Mouse (Mus musculus): ENCODE results near the gene Mrpl4.
A peak's percentile ranks its signal among the peaks of the same experiment; 100 is the strongest.
"Not testable (repeated sequence)": the region's sequence is repeated elsewhere in the genome, so short reads cannot be mapped to it uniquely, and the experiment has no call there.

Gene Mrpl4

DNA sequence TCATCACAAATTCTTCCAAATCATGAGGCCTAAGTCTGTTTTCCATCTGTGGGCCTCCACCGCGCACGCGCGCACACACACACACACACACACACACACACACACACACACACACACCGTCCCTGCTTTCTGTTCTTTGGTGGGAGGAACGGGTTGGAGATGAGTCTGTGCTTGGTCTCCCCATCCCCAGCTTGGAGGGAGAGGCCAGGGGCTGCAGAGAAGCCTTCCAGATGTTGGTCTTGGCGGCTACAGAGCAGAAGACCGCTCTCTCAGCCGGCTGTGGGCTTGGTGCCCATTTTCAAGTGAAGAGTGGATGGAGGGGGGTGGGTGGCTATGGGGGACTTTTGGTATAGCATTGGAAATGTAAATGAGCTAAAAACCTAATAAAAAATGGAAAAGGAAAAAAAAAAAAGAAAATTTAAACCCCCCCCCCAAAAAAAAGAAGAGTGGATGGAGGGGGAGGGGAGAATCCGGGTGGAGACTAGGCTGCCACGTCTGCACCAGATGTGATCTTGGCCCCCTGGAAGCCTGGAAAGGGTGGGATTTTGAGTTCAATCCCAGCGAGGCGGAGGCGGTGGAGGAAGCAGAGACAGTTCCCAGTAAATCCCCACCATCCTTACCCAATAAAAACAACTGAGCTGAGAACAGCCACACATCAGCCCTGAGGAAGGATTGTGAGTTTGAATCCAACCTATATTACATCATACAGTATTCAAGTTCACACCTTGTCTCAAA, 15.4 kb upstream of the Mrpl4 start:
- DNase-seq = no peak

DNA sequence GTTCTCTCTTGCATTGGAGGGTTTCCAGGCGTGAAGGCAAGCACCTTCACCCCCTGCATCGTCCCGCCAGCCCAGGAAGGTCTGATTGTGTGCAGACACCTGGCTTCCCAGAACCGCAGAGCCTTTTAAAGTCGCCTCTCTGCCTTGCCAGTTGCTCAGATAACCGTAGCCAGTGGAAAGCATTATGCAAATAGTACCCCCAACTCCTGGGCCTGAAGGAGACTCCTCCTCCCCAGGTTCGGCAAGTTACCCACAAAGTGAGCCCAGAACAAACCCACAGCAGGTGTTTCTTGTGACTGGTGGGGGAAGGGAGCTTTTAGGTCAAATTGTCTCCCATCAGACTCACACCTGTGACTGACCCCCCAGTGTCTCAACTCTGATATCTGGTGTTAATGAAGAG, 14.6 kb upstream of the Mrpl4 start:
- DNase-seq = no peak

DNA sequence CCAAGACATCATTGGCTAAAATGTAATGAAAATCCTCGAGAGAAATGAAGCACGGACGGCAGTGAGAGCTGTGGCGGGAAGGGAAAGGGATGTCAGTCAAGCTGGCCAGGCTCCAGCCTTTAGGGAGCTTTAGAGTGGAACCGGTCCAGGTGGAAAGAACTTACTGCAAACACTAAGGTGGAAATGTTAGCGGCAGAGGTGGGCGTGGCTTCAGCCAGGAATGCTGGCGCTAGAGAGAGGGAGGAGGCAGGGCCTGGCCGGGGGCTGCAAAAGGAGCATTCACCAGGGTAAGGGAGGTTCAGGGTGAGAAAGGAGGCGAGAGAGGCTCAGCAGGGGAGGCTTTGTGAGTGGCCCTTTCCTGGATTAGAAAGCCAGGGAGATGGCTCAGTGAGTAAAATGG, 11.7 kb upstream of the Mrpl4 start:
- DNase-seq = peak; percentile 58

DNA sequence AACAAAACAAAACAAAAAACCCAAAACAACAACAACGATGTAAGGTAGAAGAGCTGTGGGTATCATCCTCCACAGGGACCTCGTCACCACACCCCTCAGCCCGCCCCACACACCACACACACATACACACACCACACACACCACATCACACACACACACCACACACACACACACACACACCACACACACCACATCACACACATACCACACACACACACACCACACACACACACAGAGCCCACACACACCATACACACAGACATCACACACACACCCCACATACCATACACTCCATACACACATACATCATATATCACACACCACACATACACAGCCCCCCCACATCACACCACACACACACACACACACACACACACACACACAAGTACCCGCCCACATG, 11.0 kb upstream of the Mrpl4 start:
- DNase-seq = no peak

DNA sequence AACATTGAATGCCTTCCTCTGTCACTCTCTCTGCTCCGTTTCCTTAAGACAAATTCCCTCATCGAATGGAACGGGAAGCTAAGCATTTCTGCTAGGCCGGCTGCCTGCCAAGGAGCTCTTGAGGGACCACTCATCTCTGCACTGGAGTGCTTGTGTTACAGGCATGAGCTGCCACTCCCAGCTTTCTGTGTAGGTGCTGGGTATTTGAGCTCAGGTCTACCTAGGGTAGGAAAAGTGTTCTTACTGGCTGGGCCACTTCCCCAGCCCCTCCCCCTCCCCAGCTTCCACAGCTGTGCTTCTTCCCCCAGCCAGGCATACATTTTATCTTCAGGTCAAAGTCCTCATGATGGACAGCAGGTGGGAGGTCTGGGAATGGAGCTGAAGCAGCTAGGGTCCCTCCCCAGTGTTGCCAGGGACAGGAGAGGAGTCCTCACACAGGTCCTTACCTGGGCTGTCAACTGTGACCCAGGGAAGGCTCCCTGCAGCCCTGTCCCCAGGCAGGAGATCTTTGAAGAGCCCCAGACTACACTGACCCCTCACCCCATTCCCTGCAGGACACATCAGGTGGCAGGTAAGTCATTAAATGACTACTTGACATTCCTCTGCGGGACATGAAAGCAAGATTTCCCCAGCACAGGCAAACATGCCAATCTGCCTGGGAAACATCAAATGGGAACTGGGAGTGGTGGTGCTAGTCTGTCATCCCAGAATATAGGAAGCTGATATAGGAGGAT, 9.2 kb upstream of the Mrpl4 start:
- DNase-seq = no peak

DNA sequence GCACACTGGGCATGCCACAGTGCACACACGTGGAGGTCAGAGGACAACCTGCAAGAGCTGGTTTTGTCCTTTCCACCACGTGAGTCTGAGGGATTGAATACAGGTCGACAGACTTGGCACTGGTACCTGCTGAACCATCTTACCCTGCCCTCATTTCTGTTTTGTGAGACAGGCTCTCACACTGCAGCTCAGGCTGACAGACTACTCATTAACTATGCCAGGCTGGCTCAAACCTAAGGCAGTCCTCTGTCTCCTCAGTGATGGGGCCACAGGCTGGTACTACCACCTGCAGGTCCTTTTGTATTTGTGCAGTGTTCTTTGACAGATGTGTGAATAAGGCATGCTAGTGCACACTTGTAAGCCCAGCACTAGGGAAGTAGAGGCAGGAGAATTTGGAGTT, 7.5 kb upstream of the Mrpl4 start:
- DNase-seq = no peak

DNA sequence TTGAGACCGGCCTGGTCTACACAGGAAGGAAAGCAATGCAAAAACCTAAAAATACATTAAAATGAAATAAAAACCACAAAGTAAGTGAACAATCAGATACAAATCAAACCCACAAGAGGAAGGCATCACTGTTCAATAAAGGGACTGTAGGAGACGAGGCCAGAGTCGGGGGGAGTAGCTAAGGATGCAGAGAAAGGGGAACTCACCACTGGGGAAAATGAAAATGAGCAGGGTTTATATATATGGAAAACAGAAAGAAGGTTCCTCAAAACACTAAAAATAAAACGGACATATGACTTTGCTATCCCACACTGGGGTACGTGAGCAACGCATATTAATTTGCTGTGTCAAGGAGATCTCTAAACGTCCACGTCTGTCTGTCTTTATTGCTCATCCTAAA, 5.5 kb upstream of the Mrpl4 start:
- DNase-seq = no peak

DNA sequence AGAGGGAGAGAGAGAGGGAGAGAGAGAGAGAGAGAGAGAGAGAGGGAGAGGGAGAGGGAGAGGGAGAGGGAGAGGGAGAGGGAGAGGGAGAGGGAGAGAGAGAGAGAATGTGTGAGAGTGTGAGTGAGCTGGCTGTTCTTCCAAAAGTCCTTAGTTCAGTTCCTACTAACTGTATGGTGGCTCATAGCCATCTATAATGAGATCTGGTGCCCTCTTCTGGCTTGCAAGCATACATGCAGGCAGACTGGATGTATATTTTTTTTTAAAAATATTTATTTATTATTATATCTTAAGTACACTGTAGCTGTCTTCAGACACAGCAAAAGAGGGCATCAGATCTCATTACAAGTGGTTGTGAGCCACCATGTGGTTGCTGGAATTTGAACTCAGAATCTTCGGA, 4.2 kb upstream of the Mrpl4 start:
- not testable (repeated sequence) for DNase-seq

DNA sequence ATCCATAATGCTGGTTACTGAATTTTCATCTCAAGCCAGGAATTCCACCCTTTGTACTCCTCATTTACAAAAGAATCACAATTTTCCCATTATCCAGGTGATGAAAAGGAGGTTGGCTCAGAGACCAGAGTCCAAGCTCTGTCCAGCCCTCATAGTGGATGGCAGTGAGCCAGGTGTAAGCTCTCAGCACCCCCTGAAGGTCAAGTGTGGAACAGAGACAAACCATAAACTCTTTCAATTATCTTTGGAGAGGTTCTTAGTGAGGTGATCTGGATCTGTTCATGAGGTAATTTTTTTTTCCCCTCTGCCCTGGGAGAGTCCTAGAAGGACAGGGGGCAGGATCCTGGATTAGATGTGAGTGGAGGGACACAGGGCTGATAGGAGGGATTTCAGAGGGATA, 1.7 kb upstream of the Mrpl4 start:
- DNase-seq = peak; percentile 57

DNA sequence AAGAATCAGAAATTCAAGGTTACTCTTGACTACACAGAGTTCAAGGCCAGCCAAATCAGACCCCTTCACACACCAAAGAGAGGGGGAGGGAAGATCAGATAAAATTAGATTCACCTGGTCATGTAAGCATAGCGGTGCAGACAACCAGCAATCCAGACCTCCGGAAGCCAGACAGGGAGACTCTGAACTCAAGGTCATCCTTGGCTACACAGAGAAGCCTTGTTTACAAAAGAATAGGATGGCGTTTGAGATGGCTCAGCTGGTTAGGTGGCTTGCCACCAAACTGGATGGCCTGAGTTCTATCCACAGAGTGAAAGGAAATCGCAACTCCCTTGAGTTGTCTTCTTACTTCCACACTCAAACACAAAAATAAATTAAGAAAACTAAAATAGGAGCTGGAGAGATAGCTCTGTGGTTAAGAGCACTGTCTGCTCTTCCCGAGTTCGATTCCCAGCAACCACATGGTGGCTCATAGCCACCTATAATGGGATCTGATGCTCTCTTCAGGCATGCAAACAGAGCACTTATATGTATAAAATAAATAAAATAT, 812 bp upstream of the Mrpl4 start:
- DNase-seq = no peak

DNA sequence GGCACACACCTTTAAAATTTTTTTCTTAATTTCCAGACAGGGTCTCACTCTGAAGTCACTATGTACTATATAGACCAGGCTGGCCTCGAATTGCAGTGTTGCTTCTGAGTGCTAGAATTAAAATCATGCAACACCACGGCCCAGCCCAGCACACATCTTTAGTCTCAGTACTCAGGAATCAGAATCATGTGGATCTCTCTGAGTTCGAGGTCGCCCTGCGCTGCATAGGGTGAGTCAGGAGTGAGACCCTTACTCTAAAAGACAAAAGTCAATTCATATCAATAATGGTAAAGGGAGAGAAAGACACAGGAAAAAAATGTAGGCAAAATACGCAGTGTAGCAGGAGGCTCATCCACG, 290 bp upstream of the Mrpl4 start:
- DNase-seq = no peak

DNA sequence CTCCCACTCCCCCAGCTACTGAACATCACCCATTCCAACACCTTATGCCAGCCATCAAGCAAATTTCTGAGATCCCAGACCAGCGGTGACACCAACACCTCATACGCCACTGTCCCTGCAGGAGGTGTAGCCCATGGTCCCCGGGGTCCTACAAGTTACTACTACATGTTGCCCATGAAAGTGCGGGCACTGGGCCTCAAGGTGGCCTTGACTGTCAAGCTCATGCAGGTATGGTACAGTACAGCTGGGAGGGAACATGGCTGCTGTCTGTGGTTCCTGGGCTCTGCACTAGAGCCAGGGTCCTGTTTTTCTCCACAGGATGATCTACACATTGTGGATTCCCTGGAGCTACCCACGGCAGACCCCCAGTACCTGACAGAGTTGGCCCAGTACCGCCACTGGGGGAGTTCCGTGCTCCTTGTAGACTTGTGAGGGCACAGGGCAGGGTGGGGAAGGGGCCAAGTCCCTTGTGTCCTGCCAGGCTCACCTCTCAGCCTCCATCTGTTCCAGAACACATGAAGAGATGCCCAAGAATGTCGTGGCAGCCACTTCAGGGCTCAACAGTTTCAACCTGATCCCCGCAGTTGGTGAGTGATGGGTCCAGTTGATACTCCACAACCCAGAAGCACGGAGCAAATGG, 4.9 kb downstream of the Mrpl4 start:
- no peak for DNase-seq

DNA sequence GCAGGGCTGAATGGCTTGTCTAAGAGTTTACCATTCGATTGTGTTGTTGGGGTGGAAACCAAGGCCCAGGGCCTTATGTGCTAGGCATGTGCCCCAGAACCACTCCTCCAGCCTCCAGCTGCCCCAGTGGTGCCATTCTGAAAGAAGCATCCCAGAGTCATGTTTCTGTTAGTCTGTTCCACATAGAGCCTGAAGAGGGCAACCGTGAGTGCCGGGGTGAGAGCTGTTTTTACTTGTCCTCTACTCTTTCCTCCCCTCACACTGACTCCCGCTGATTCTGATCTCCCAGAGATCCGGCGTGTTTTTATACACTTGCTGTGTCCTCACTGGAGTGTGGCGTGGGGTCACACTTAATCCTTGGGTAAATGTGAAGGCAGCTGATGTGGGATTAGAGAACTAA, 5.5 kb downstream of the Mrpl4 start:
- no peak for DNase-seq

DNA sequence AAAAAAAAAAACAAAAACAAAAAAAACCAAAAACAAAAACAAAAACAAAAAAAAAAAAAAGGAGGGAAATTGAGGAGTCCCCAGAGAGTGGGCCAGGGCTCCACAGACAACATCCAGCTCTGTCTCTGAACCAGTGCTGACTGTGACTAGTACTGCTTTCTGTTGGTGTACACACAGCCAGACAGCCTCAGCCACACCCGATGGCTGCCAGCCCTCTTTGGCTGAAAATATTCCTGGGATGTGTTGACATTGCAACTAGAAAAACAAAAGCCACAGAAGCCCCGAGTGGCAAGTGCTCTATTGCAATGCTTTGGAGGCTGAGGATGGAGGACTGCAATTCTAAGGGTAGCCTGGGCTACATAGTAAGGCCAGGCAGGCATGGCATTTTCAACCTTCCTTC, 7.8 kb downstream of the Mrpl4 start:
- no peak for DNase-seq

DNA sequence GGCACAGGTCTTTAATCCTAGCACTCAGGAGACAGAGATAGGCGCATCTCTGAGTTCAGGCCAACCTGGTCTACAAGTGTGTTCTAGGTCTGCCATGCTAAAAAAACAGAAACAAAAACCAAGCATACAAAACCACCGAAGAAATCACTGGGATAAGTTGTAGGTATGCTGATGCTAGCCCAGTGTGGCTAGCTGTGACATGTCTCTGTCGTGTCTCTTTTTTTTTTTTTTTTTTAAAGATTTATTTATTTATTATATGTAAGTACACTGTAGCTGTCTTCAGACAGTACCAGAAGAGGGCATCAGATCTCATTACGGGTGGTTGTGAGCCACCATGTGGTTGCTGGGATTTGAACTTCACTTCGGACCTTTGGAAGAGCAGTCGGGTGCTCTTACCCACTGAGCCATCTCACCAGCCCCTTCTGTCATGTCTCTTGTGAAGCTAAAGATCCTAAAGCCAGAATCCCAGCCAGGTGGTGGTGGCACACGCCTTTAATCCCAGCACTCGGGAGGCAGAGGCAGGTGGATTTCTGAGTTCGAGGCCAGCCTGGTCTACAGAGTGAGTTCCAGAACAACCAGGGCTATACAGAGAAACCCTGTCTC, 8.5 kb downstream of the Mrpl4 start:
- DNase-seq = not testable (repeated sequence)

DNA sequence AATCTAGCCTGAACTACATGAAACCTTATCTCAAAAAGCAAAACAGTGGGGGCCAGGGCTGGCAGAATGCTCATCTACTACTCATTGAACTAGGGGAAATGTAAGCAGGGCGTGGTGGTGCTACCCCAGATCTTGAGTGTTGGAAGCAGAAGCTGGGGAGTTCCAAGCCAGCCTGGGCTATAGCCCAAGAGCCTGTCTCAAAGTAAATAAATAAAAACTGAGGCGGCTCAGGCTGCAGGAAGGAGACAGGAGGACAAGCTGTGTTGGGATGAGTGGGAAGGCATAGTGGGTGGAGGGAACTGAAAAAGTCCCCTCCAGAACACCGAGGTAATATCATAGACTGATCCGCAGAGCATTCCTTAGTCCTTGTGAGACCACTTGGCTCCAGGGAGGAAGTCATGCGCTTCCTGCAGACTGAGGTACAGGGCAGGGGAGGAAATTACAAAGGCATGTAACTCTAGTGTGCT, 9.3 kb downstream of the Mrpl4 start:
- DNase-seq = no peak

DNA sequence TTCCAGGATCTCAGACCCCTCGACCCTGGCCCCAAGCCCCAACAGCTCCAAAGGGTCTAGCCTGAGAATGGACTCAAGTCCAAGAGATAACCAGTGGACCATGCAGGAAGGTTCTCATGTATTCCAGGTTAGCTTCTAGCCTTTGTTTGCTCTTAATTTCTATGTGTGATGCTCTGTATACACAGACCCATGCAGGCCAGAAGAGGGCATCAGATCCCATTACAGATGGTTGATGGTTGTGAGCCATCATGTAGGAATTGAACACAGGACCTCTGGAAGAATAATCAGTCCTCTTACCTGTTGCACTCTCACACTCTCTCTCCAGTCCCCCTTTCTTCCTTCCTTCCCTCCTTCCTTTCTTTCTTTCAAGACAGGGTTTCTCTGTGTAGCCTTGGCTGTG, 9.8 kb downstream of the Mrpl4 start:
- DNase-seq = no peak

DNA sequence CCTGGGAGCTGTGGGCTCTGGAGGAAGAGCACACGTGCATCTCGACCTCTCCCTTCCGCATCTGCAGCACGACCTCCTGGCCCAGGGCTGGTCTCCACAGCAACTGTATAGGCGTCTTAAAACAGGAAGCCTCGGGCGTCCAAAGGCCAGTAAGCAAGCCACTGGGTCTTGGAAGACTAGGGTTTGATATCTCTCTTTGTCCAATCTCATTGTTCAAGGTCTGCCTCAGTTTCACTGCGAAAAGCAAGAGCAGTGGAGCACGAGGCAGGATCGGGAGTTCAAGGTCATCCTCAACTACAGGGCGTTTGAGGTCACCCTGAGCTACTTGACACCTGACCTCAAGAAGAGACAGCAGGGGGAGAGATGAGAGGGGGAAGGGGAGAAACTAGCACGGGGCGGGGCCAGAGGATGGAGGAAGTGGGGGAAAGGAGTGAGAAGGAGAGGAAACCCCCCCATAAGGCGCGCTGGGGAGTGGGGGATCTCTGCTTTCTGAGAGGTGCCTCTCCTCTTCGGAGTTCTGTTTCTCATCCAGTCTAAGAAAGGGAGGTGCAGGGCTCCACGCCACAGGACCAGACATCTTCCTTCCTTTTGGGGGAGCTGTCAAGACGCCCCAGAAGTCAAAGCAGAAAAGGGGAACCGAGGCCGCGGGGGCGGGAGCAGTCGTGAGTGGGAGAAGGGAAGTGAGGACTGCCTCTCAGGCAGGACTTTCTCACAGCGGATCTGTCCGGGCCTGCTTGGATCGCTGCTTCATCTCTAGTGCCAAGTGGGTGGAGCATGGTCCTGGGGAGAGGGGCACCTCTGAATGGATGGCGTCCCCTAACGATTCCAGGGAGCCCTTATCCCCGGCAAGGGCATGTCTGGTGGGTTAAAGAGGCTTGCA, 12.4 kb downstream of the Mrpl4 start:
- no peak for DNase-seq

DNA sequence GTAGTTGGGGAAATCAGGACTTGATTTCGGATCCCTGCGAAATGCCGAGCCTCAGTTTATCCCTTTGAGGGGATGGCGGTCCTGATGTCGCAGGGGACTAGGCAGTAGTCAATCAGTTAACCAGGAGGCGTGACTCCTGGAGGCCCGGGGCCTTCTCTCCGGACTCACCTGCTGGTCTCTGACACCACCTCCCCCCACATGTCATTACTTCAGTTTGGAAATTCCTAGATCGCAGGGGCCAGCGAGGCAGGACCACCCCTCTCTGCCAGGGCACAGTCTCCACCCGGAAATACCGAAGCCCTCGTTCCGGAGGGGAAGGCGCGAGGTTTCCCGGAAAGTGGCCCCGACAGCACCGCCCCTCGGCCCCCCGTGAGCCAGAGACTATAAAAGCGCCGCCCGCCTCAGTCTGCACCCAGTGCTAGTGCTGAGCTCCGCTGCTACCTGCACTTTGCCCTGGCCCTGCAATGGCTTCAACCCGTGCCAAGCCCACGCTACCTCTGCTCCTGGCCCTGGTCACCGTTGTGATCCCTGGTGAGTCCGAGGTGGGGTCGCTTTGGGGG, 13.1 kb downstream of the Mrpl4 start, which contains the start of gene Icam1:
Icam1 (plus strand) TSS at position 415 of the 560 bp plus-strand sequence.
- peak; percentile 34 for DNase-seq

DNA sequence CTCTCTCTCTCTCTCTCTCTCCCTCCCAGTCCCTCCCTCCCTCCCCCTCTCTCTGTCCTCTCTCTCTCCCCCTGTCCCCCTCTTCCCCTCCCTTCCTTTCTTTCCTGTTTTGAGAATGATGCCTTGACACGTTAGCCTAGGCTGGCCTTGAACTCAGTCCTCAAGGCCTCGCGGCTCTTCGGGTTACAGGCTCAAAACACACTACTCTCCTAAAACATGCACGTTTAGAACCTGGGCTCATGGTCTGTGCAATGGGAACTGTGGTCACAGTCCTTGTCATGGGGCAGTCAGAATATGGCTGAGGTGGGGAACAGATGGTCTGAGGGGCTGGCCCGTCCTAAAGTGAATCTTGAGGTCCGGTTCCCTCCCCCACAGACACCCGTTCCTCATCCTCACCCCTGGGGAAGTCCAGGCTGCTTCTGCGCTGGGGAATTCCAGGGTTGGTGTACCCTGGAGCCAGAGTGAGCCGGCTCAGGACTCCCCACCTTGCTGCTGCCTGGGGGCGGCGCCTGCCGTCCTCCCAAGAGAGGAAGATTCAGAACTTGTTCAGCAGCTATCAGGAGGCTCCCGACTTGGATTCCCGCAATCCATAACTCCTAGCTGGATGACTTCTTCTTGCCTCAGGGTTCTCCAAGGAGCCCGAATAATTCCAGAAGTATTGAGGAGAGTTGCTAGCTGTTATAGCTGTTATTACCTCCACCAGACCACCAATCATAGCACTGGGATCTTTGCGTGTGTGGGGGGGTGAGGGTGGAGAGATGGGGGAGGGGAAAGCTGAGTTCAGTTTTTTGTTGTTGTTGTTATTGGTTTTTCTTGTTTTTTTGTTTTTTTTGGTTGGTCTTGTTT, 14.0 kb downstream of the Mrpl4 start:
- DNase-seq = no peak

DNA sequence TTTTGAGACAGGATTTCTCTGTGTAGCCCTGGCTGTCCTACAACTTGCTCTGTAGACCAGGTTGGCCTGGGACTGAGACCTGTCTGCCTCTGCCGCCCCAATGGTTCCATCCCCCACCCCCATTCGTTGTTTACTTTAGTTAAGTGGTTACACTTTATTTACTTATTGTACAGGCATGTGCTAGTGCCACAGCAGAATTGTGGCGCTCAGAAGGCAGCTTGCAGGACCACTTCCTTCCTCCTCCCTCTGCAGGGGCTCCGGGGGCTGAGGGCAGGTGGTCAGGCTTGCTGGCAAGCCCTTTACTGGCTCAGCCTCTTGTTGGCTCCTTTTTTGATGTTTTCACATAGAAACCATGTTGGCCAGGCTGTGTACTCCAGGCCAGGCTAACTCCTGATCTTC, 14.6 kb downstream of the Mrpl4 start:
- no peak for DNase-seq
